Mouse (Mus musculus) thymus, postnatal 36 days (tissue): ENCODE measurements around the gene Pla1a.

Experiments used
- DNase-seq, 2 experiments: peaks; one replicate each; pipeline ENCODE4 v3.0.0; 2022; ENCODE audit warnings: mixed read lengths in 2 of 2

The Pla1a gene

GRCm38 (mm10) chr16:38385700-38386099 is 47.2 kb downstream of the Pla1a start:
- no peak for DNase-seq

- DNase-seq: no peak
Observed at GRCm38 (mm10) chr16:38385184-38385634, 47.7 kb downstream of the Pla1a start.

- no peak for DNase-seq
Observed at GRCm38 (mm10) chr16:38383683-38384082, 49.3 kb downstream of the Pla1a start.

- no peak for DNase-seq
Observed at GRCm38 (mm10) chr16:38379926-38380325, 53.0 kb downstream of the Pla1a start.

GRCm38 (mm10) chr16:38379493-38379892 is 53.5 kb downstream of the Pla1a start:
- no peak for DNase-seq

- DNase-seq: no peak
Observed at GRCm38 (mm10) chr16:38379088-38379487, 53.9 kb downstream of the Pla1a start.

GRCm38 (mm10) chr16:38378591-38378990 is 54.4 kb downstream of the Pla1a start:
- no peak for DNase-seq

GRCm38 (mm10) chr16:38377546-38377945 is 55.4 kb downstream of the Pla1a start:
- DNase-seq: no peak

- peak; percentile 19 to 24 for DNase-seq
Observed at GRCm38 (mm10) chr16:38376841-38377249, 56.1 kb downstream of the Pla1a start.

GRCm38 (mm10) chr16:38376163-38376840 is 56.6 kb downstream of the Pla1a start:
- peak; percentile 29 to 38 for DNase-seq

- no peak for DNase-seq
Observed at GRCm38 (mm10) chr16:38375182-38375581, 57.8 kb downstream of the Pla1a start.

GRCm38 (mm10) chr16:38374379-38375140 is 58.4 kb downstream of the Pla1a start:
- no peak for DNase-seq

GRCm38 (mm10) chr16:38373941-38374340 is 59.0 kb downstream of the Pla1a start:
- DNase-seq: no peak

- no peak for DNase-seq
Observed at GRCm38 (mm10) chr16:38373439-38373838, 59.5 kb downstream of the Pla1a start.

GRCm38 (mm10) chr16:38372876-38373275 is 60.1 kb downstream of the Pla1a start:
- no peak for DNase-seq

GRCm38 (mm10) chr16:38371705-38372296 is 61.1 kb downstream of the Pla1a start:
- no peak for DNase-seq

- no peak for DNase-seq
Observed at GRCm38 (mm10) chr16:38370633-38371374, 62.1 kb downstream of the Pla1a start.

- DNase-seq: no peak
Observed at GRCm38 (mm10) chr16:38369992-38370484, 62.9 kb downstream of the Pla1a start.

- DNase-seq: no peak
Observed at GRCm38 (mm10) chr16:38369431-38369830, 63.5 kb downstream of the Pla1a start.

GRCm38 (mm10) chr16:38369000-38369399 is 63.9 kb downstream of the Pla1a start:
- no peak for DNase-seq

- DNase-seq: no peak
Observed at GRCm38 (mm10) chr16:38368336-38368735, 64.6 kb downstream of the Pla1a start.

- DNase-seq: no peak
Observed at GRCm38 (mm10) chr16:38366231-38366630, 66.7 kb downstream of the Pla1a start.

- no peak for DNase-seq
Observed at GRCm38 (mm10) chr16:38365390-38365789, 67.6 kb downstream of the Pla1a start.
